Mouse (Mus musculus) cerebral cortex, adult 2 months (tissue): Measurements from ENCODE around the gene Olfr1205.

Source experiments
- whole genome bisulfite sequencing: fragments of 180-500 bp; shearing (Covaris S2); methylation state at CpG from one replicate; pipeline ENCODE4 v1.1.7; 2018; 5-methylcytosine and 5-hydroxymethylcytosine counted together

The Olfr1205 gene

DNA sequence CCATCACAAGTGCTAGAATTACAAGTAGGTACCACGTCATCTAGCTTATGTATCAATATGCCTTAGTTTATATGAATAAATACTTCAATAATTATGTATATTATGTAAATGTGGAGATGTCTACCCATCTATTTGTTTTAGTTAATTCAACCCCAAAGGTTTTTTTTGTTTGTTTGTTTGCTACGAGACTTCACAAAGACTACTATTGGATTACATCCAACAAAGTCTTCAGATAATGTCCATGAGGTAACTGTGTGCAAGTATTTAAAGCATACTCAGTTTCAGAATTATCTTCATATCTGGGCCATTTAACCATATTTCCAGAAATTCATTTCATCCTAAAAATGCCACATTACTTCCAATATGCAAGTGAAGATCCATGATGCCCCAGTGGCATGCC, at the start of gene Olfr1205:
TSS of gene Olfr1205 (plus strand) at position 301 of the 400 bp plus-strand sequence.
- 93% methylated on average over 2 of the region's 2 CpGs for WGBS

- 84% methylated on average over 6 of the region's 6 CpGs for WGBS
These were observed 36.8 kb upstream of the Olfr1205 start, which contains the start of gene Olfr1201 for GRCm38 (mm10) chr2:88792736-88793135. Gene Olfr1201, plus strand, starts transcription at chr2:88793036.

DNA sequence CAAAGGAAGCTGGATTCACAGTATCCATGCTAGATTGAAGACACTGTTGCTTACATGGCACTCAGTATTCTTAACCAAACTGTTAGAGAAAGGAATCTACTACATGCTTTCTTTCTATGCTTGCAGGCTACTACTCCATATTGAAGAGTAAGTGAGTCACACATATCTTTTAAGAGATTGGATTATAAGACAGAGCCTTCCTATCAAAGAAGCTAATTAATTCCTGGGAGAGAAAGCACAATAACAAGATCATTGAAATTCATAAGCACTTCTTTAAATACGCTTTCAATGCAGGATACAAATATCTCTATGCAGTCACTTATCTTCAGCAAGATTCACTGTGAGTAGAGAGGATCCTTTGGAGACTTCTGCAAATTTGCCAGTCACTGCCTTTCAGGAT, 15.3 kb upstream of the Olfr1205 start, which contains the start of gene Olfr1202:
TSS of gene Olfr1202 (plus strand) at position 301 of the 400 bp plus-strand sequence.
- WGBS: 69% methylated on average over 1 of the region's 1 CpGs

DNA sequence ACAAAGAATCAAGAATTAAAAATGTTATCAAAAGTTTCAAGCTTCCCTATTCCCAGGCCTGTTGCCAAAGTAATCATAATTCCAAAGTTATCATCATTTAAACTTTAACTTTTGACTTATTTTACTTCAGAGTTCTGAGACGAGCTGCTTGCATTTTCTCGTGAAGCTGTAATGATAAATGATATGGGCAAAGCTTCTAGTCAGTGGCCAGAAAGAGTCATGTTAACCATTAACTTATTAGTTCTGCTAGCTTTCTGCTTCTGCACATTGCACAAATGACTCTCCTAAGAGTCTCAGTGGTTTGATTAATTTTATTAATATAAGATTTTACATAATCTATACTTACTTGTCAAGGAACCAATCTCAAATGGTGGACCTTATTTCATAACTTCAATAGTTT, 8.9 kb downstream of the Olfr1205 start:
- 91% methylated on average over 2 of the region's 2 CpGs for WGBS

DNA sequence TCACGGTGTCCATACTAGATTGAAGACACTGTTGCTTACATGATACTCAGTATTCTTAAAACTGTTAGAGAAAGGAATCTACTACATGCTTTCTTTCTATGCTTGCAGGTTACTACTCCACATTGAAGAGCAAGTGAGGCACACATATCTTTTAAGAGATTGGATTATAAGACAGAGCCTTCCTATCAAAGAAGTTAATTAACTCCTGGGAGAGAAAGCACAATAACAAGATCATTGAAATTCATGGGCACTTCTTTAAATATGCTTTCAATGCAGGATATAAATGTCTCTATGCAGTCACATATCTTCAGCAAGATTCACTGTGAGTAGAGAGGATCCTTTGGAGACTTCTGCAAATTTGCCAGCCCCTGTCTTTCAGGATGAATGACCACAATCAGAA, 19.5 kb downstream of the Olfr1205 start, which contains the start of gene Olfr1204:
TSS of gene Olfr1204 (plus strand) at position 301 of the 400 bp plus-strand sequence.
- 89% methylated on average over 1 of the region's 1 CpGs for WGBS

DNA sequence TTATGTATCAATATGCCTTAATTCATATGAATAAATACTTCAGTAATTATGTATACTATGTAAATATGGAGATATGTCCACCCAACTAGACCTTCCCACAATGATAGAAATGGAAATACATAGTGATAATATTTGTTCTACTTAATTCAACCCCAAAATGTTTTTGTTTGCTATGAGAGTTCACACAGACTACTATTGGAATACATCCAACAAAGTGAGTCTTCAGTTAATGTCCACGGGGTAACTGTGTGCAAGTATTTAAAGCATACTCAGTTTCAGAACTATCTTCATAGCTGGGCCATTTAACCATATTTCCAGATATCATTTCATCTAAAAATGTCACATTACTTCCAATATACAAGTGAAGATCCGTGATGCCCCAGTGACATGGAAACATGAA, 33.4 kb downstream of the Olfr1205 start, which contains the start of gene Olfr1206:
TSS of gene Olfr1206 (plus strand) at position 301 of the 400 bp plus-strand sequence.
- WGBS: 75% methylated on average over 2 of the region's 2 CpGs
